24 mouse cellular contexts compared by ENCODE assay signal in genomic region chr11:59350326-59350725, GRCm38 (mm10). TPM values are rescaled to one million over a fixed set of nuclear protein-coding genes. Genes with fewer than 3 reads are reported as not detected.
DNase-seq lines count a peak whose midpoint lies in the region; ATAC-seq and TF ChIP-seq lines count a peak whose summit lies in the region.
"Had no signal": no experiment of that assay in that cellular context is flagged by ENCODE, and none has a peak within 500 bp of the region (broad histone marks: within the 10 kb centered on the region; RNA-seq: fewer than 3 reads in every experiment).

No protein-coding gene starts in this region.

- H3K4me1 ChIP-seq in forebrain, embryonic 10.5 days = peaks cover 19% of the 10 kb centered on the region
- no peaks in the 10 kb centered on the region for H3K4me1 ChIP-seq in forebrain, embryonic 11.5 days (replicated peaks; ENCODE audit: control insufficient read depth, insufficient read depth, low read length)
- peaks cover 10% of the 10 kb centered on the region for H3K4me1 ChIP-seq in limb, embryonic 11.5 days (ENCODE audit: control insufficient read depth, insufficient read depth, low read length)
- H3K4me1 ChIP-seq: forebrain, embryonic 13.5 days had no signal

- H3K9ac ChIP-seq in forebrain, embryonic 11.5 days (ENCODE audit: low read length) = no peak overlapping the region
- H3K9ac ChIP-seq in limb, embryonic 11.5 days (ENCODE audit: low read length) = peak overlapping the region; percentile 18; the same call in 1 of the 2 replicates
- H3K9ac ChIP-seq: forebrain, embryonic 13.5 days had no signal

- TF ChIP-seq CTCF in gastrocnemius, adult 2 months (IDR thresholded peaks at IDR 0.05) = no peak

- no peak for ATAC-seq in forebrain, embryonic 11.5 days (replicated peaks; ENCODE audit: low FRiP score)
- no peak for ATAC-seq in limb, embryonic 11.5 days (ENCODE audit: insufficient number of reproducible peaks, low FRiP score, low TSS enrichment, low read depth)
- ATAC-seq in monocyte, adult 5-6 weeks (replicated peaks; ENCODE audit: insufficient number of reproducible peaks, low FRiP score, low TSS enrichment, poor library complexity, severe bottlenecking) = no peak
- ATAC-seq: forebrain, embryonic 13.5 days had no signal

- no peaks in the 10 kb centered on the region for H3K9me3 ChIP-seq in forebrain, embryonic 10.5 days
- H3K9me3 ChIP-seq in forebrain, embryonic 11.5 days (ENCODE audit: control insufficient read depth, low read length) = no peaks in the 10 kb centered on the region
- no peaks in the 10 kb centered on the region for H3K9me3 ChIP-seq in limb, embryonic 11.5 days (ENCODE audit: control insufficient read depth, low read length)
- H3K9me3 ChIP-seq: forebrain, embryonic 13.5 days had no signal

- H3K27ac ChIP-seq in forebrain, embryonic 10.5 days = peak overlapping the region; percentile 58
- no peak overlapping the region for H3K27ac ChIP-seq in forebrain, embryonic 11.5 days (ENCODE audit: low read depth, low read length)
- H3K27ac ChIP-seq in limb, embryonic 11.5 days (replicated peaks; ENCODE audit: low read depth, low read length) = no peak overlapping the region
- no peak overlapping the region for H3K27ac ChIP-seq in gastrocnemius, adult 2 months
- H3K27ac ChIP-seq: forebrain, embryonic 13.5 days had no signal

- DNase-seq in forebrain, embryonic 10.5 days (ENCODE audit: extremely low spot score, low spot score) = no peak
- DNase-seq in forebrain, embryonic 11.5 days (ENCODE audit: low spot score) = no peak
- peak; percentile 57 for DNase-seq in 3134 (ENCODE audit: extremely low read depth, insufficient read length, low spot score)
- peak; percentile 39 for DNase-seq in embryo, embryonic 9.5 days (ENCODE audit: extremely low spot score)
- DNase-seq in limb, embryonic 11.5 days (ENCODE audit: low spot score) = no peak
- no peak for DNase-seq in gastrocnemius, adult 2 months
- DNase-seq in urinary bladder, postnatal 25 days (ENCODE audit: low spot score) = no peak
- DNase-seq: adrenal gland, postnatal 10 days; cerebellum, adult 18-20 months; gastrocnemius, postnatal 14 days; kidney, adult 9 months; liver; lung, adult 18-20 months had no signal

- H3K4me2 ChIP-seq in forebrain, embryonic 11.5 days (ENCODE audit: low read depth, low read length, severe bottlenecking) = no peak overlapping the region
- H3K4me2 ChIP-seq in limb, embryonic 11.5 days (ENCODE audit: low read depth, severe bottlenecking) = no peak overlapping the region
- H3K4me2 ChIP-seq: forebrain, embryonic 13.5 days had no signal

- intact Hi-C loops in gastrocnemius, adult 2 months (cut with DNase I) = no loop called here

- WGBS in forebrain, embryonic 10.5 days = 68% methylated on average over 2 of the region's 2 CpGs
- 81% methylated on average over 2 of the region's 2 CpGs for WGBS in forebrain, embryonic 11.5 days
- 75% methylated on average over 2 of the region's 2 CpGs for WGBS in limb, embryonic 11.5 days

- no peaks in the 10 kb centered on the region for H3K27me3 ChIP-seq in forebrain, embryonic 10.5 days (ENCODE audit: poor library complexity, severe bottlenecking)
- no peaks in the 10 kb centered on the region for H3K27me3 ChIP-seq in forebrain, embryonic 11.5 days (ENCODE audit: control insufficient read depth, insufficient read depth, low read length)
- H3K27me3 ChIP-seq in limb, embryonic 11.5 days (ENCODE audit: control insufficient read depth, insufficient read depth, low read length) = no peaks in the 10 kb centered on the region
- H3K27me3 ChIP-seq: forebrain, embryonic 13.5 days had no signal

- H3K4me3 ChIP-seq in forebrain, embryonic 10.5 days = no peak overlapping the region
- no peak overlapping the region for H3K4me3 ChIP-seq in forebrain, embryonic 11.5 days (ENCODE audit: low read depth, low read length)
- no peak overlapping the region for H3K4me3 ChIP-seq in limb, embryonic 11.5 days (ENCODE audit: low read depth, low read length)
- no peak overlapping the region for H3K4me3 ChIP-seq in gastrocnemius, adult 2 months
- H3K4me3 ChIP-seq: forebrain, embryonic 13.5 days had no signal

- H3K36me3 ChIP-seq in forebrain, embryonic 10.5 days (replicated peaks) = no peaks in the 10 kb centered on the region
- H3K36me3 ChIP-seq in forebrain, embryonic 11.5 days (ENCODE audit: control insufficient read depth, insufficient read depth, low read length) = no peaks in the 10 kb centered on the region
- no peaks in the 10 kb centered on the region for H3K36me3 ChIP-seq in limb, embryonic 11.5 days (ENCODE audit: control insufficient read depth, insufficient read depth, low read length)

RNA-seq across cellular contexts. Expression of gene Prss38, which starts 25.1 kb away (rescaled TPM):
- polyA plus RNA-seq in forebrain, embryonic 10.5 days (2016; fragmentation: Nextera tagmentation; extraction: Ambion mirVana) = not detected in 2 replicates
- not detected in 2 replicates for polyA plus RNA-seq in forebrain, embryonic 11.5 days (2014; fragmentation: Nextera tagmentation; extraction: Ambion mirVana)
- polyA plus RNA-seq in limb, embryonic 11.5 days (2014; fragmentation: Nextera tagmentation; extraction: Ambion mirVana) = not detected in 2 replicates
- total RNA-seq in gastrocnemius, adult 2 months (2021) = not detected
- not detected in 3 replicates for total RNA-seq in monocyte, adult 5-6 weeks (2017)
- total RNA-seq: adrenal gland, postnatal 10 days; heart, postnatal 25 days; left cerebral cortex, adult 18-20 months; megakaryocyte progenitor cell, adult 5-6 weeks; neutrophil, adult 5-6 weeks had no signal
- polyA plus RNA-seq: forebrain, embryonic 13.5 days; large intestine, adult 2 months; small intestine, adult 2 months; stomach, embryonic 14.5 days; thymus, postnatal 0 days had no signal

RNA-seq across cellular contexts. Expression of gene Wnt9a, which starts 43.6 kb away (rescaled TPM):
- polyA plus RNA-seq in forebrain, embryonic 10.5 days (2016; fragmentation: Nextera tagmentation; extraction: Ambion mirVana) = 9.9 and 10.9 TPM in 2 replicates
- polyA plus RNA-seq in forebrain, embryonic 11.5 days (2014; fragmentation: Nextera tagmentation; extraction: Ambion mirVana) = 4.3 and 4.7 TPM in 2 replicates
- 1.1 and 1.8 TPM in 2 replicates for polyA plus RNA-seq in limb, embryonic 11.5 days (2014; fragmentation: Nextera tagmentation; extraction: Ambion mirVana)
- total RNA-seq in gastrocnemius, adult 2 months (2021) = 1 to 10 TPM; 7.8 to 9.7 TPM
- 0.10 TPM in 1 of 3 replicates, not detected in the others for total RNA-seq in monocyte, adult 5-6 weeks (2017)
- total RNA-seq: megakaryocyte progenitor cell, adult 5-6 weeks; neutrophil, adult 5-6 weeks had no signal

RNA-seq across cellular contexts. Expression of gene Wnt3a, which starts 59.8 kb away (rescaled TPM):
- 8.4 and 11.8 TPM in 2 replicates for polyA plus RNA-seq in forebrain, embryonic 10.5 days (2016; fragmentation: Nextera tagmentation; extraction: Ambion mirVana)
- polyA plus RNA-seq in forebrain, embryonic 11.5 days (2014; fragmentation: Nextera tagmentation; extraction: Ambion mirVana) = 4.9 and 5.9 TPM in 2 replicates
- polyA plus RNA-seq in limb, embryonic 11.5 days (2014; fragmentation: Nextera tagmentation; extraction: Ambion mirVana) = 0.07 and 0.28 TPM in 2 replicates
- not detected for total RNA-seq in gastrocnemius, adult 2 months (2021)
- total RNA-seq in monocyte, adult 5-6 weeks (2017) = not detected in 3 replicates
- total RNA-seq: adrenal gland, postnatal 10 days; gastrocnemius, postnatal 14 days; heart, postnatal 25 days; megakaryocyte progenitor cell, adult 5-6 weeks; neutrophil, adult 5-6 weeks had no signal
- polyA plus RNA-seq: cortical plate, adult 2 months; large intestine, adult 2 months; small intestine, adult 2 months; stomach, embryonic 14.5 days had no signal

Comparison
In these comparisons a context has a peak if more than half of its experiments do, and no peak if none do; other contexts are left out.
1. DNase-seq: peak in 3134 (single experiment) and embryo, embryonic 9.5 days (single experiment); none in forebrain, embryonic 10.5 days (single experiment), forebrain, embryonic 11.5 days (single experiment), limb, embryonic 11.5 days (single experiment), gastrocnemius, adult 2 months (single experiment) and urinary bladder, postnatal 25 days (single experiment).